Mouse (Mus musculus): ENCODE measurements at regions not wholly inside any gene's neighbourhood (a gene's known extent, or its start where the extent isn't known, plus 50 kb on each side); places are given as distances from the start of the nearest gene placed in this dataset.

GRCm38 (mm10) chr14:105647166-105647565, 249.5 kb downstream of the Spry2 start:
- no peaks in the 10 kb centered on the region for H3K36me3 ChIP-seq (ENCODE audit: poor library complexity, severe bottlenecking)
- H3K4me3 ChIP-seq = no peak overlapping the region
- 88% methylated on average over 3 of the region's 3 CpGs for WGBS
- no peak for ATAC-seq
- H3K27me3 ChIP-seq = no peaks in the 10 kb centered on the region
- H3K9ac ChIP-seq = no peak overlapping the region
- no peak overlapping the region for H3K4me2 ChIP-seq
- H3K27ac ChIP-seq = no peak overlapping the region
- H3K4me1 ChIP-seq = peaks cover 7% of the 10 kb centered on the region
- no peaks in the 10 kb centered on the region for H3K9me3 ChIP-seq (replicated peaks)

GRCm38 (mm10) chr14:105644428-105644827, 252.2 kb downstream of the Spry2 start:
- Histone ChIP-seq H3K27me3 (no peaks in the 10 kb centered on the region), H3K27ac (no peak overlapping the region), H3K36me3 (ENCODE audit: poor library complexity, severe bottlenecking) (no peaks in the 10 kb centered on the region), H3K9ac (no peak overlapping the region), H3K4me1 (peaks cover 7% of the 10 kb centered on the region), H3K9me3 (replicated peaks) (no peaks in the 10 kb centered on the region), H3K4me2 (no peak overlapping the region), H3K4me3 (no peak overlapping the region)
- no peak for ATAC-seq
- WGBS = 89% methylated on average over 2 of the region's 2 CpGs

GRCm38 (mm10) chr14:105643285-105643957, 253.2 kb downstream of the Spry2 start:
- ATAC-seq = peak; percentile 63; the same call in 1 of the 2 replicates
- Histone ChIP-seq H3K36me3 (ENCODE audit: poor library complexity, severe bottlenecking) (no peaks in the 10 kb centered on the region), H3K9ac (no peak overlapping the region), H3K9me3 (replicated peaks) (no peaks in the 10 kb centered on the region), H3K27me3 (no peaks in the 10 kb centered on the region), H3K4me3 (no peak overlapping the region), H3K27ac (no peak overlapping the region), H3K4me2 (no peak overlapping the region), H3K4me1 (peaks cover 7% of the 10 kb centered on the region)
- 61% methylated on average over 7 of the region's 7 CpGs for WGBS

- no peak for ATAC-seq
- WGBS = 90% methylated on average over 4 of the region's 4 CpGs
Measured at GRCm38 (mm10) chr14:105632335-105632734, 264.3 kb downstream of the Spry2 start.

GRCm38 (mm10) chr14:105631681-105632031, 265.0 kb downstream of the Spry2 start:
- no peak overlapping the region for H3K9ac ChIP-seq
- no peaks in the 10 kb centered on the region for H3K9me3 ChIP-seq (replicated peaks)
- H3K4me1 ChIP-seq = peaks cover 18% of the 10 kb centered on the region
- 29% methylated on average over 5 of the region's 5 CpGs for WGBS
- ATAC-seq = peak; percentile 80
- H3K27ac ChIP-seq = peak overlapping the region; percentile 81
- H3K4me2 ChIP-seq = peak overlapping the region; percentile 42; the same call in 1 of the 2 replicates
- no peak overlapping the region for H3K4me3 ChIP-seq
- H3K36me3 ChIP-seq (ENCODE audit: poor library complexity, severe bottlenecking) = no peaks in the 10 kb centered on the region
- no peaks in the 10 kb centered on the region for H3K27me3 ChIP-seq

More at GRCm38 (mm10) chr14:105632335-105632734, 264.3 kb downstream of the Spry2 start:
- Histone ChIP-seq H3K9me3 (replicated peaks) (no peaks in the 10 kb centered on the region), H3K27me3 (no peaks in the 10 kb centered on the region), H3K27ac (no peak overlapping the region), H3K36me3 (ENCODE audit: poor library complexity, severe bottlenecking) (no peaks in the 10 kb centered on the region), H3K4me1 (peaks cover 18% of the 10 kb centered on the region), H3K4me2 (no peak overlapping the region), H3K4me3 (no peak overlapping the region), H3K9ac (no peak overlapping the region)

- peak overlapping the region; percentile 81 for H3K27ac ChIP-seq
- H3K4me1 ChIP-seq = peaks cover 18% of the 10 kb centered on the region
- peak; percentile 92 for ATAC-seq
- no peaks in the 10 kb centered on the region for H3K9me3 ChIP-seq (replicated peaks)
- H3K4me3 ChIP-seq = no peak overlapping the region
- H3K36me3 ChIP-seq (ENCODE audit: poor library complexity, severe bottlenecking) = no peaks in the 10 kb centered on the region
- 20% methylated on average over 9 of the region's 9 CpGs for WGBS
- no peak overlapping the region for H3K9ac ChIP-seq
- H3K4me2 ChIP-seq = peak overlapping the region; percentile 42
- no peaks in the 10 kb centered on the region for H3K27me3 ChIP-seq
Measured at GRCm38 (mm10) chr14:105630867-105631680, 265.5 kb downstream of the Spry2 start.

GRCm38 (mm10) chr14:105630444-105630843, 266.2 kb downstream of the Spry2 start:
- Histone ChIP-seq H3K4me2 (no peak overlapping the region), H3K36me3 (ENCODE audit: poor library complexity, severe bottlenecking) (no peaks in the 10 kb centered on the region)
- peak; percentile 23; the same call in 1 of the 2 replicates for ATAC-seq

GRCm38 (mm10) chr14:105628673-105629072, 267.9 kb downstream of the Spry2 start:
- H3K9me3 ChIP-seq (replicated peaks) = no peaks in the 10 kb centered on the region
- WGBS = 60% methylated on average over 3 of the region's 3 CpGs
- no peak overlapping the region for H3K27ac ChIP-seq
- H3K4me2 ChIP-seq = no peak overlapping the region
- no peaks in the 10 kb centered on the region for H3K27me3 ChIP-seq
- H3K4me3 ChIP-seq = no peak overlapping the region
- ATAC-seq = no peak
- H3K4me1 ChIP-seq = peaks cover 27% of the 10 kb centered on the region
- no peaks in the 10 kb centered on the region for H3K36me3 ChIP-seq (ENCODE audit: poor library complexity, severe bottlenecking)
- no peak overlapping the region for H3K9ac ChIP-seq

More at GRCm38 (mm10) chr14:105630444-105630843, 266.2 kb downstream of the Spry2 start:
- H3K27ac ChIP-seq = no peak overlapping the region
- H3K9ac ChIP-seq = no peak overlapping the region
- 63% methylated on average over 5 of the region's 5 CpGs for WGBS
- no peaks in the 10 kb centered on the region for H3K9me3 ChIP-seq (replicated peaks)
- no peak overlapping the region for H3K4me3 ChIP-seq
- peaks cover 21% of the 10 kb centered on the region for H3K4me1 ChIP-seq
- H3K27me3 ChIP-seq = no peaks in the 10 kb centered on the region

GRCm38 (mm10) chr14:105624387-105624786, 272.2 kb downstream of the Spry2 start:
- H3K4me3 ChIP-seq = no peak overlapping the region
- whole genome bisulfite sequencing = 86% methylated on average over 7 of the region's 7 CpGs
- H3K27ac ChIP-seq = no peak overlapping the region
- H3K36me3 ChIP-seq (ENCODE audit: poor library complexity, severe bottlenecking) = no peaks in the 10 kb centered on the region
- peaks cover 9% of the 10 kb centered on the region; the same call in 1 of the 2 replicates for H3K4me1 ChIP-seq
- no peak overlapping the region for H3K9ac ChIP-seq
- no peak overlapping the region for H3K4me2 ChIP-seq
- ATAC-seq = no peak
- H3K9me3 ChIP-seq (replicated peaks) = no peaks in the 10 kb centered on the region
- no peaks in the 10 kb centered on the region for H3K27me3 ChIP-seq

GRCm38 (mm10) chr14:105622166-105622565, 274.5 kb downstream of the Spry2 start:
- no peak for ATAC-seq
- H3K27ac ChIP-seq = no peak overlapping the region
- H3K27me3 ChIP-seq = no peaks in the 10 kb centered on the region
- WGBS = 96% methylated on average over 5 of the region's 5 CpGs
- no peaks in the 10 kb centered on the region for H3K9me3 ChIP-seq (replicated peaks)
- no peak overlapping the region for H3K9ac ChIP-seq
- no peaks in the 10 kb centered on the region for H3K36me3 ChIP-seq (ENCODE audit: poor library complexity, severe bottlenecking)
- H3K4me2 ChIP-seq = no peak overlapping the region
- no peak overlapping the region for H3K4me3 ChIP-seq
- peaks cover 9% of the 10 kb centered on the region; the same call in 1 of the 2 replicates for H3K4me1 ChIP-seq

- Histone ChIP-seq H3K27ac (no peak overlapping the region), H3K9me3 (replicated peaks) (no peaks in the 10 kb centered on the region), H3K4me3 (no peak overlapping the region), H3K27me3 (no peaks in the 10 kb centered on the region), H3K36me3 (ENCODE audit: poor library complexity, severe bottlenecking) (no peaks in the 10 kb centered on the region), H3K4me1 (peaks cover 9% of the 10 kb centered on the region; the same call in 1 of the 2 replicates), H3K9ac (no peak overlapping the region), H3K4me2 (no peak overlapping the region)
- 60% methylated on average over 6 of the region's 6 CpGs for WGBS
- peak; percentile 50; the same call in 1 of the 2 replicates for ATAC-seq
Measured at GRCm38 (mm10) chr14:105621124-105621523, 275.5 kb downstream of the Spry2 start.

GRCm38 (mm10) chr14:105619449-105619848, 277.2 kb downstream of the Spry2 start:
- no peak overlapping the region for H3K4me2 ChIP-seq
- no peaks in the 10 kb centered on the region for H3K36me3 ChIP-seq (ENCODE audit: poor library complexity, severe bottlenecking)
- no peaks in the 10 kb centered on the region for H3K9me3 ChIP-seq (replicated peaks)
- H3K27ac ChIP-seq = no peak overlapping the region
- H3K4me1 ChIP-seq = no peaks in the 10 kb centered on the region
- no peaks in the 10 kb centered on the region for H3K27me3 ChIP-seq
- H3K4me3 ChIP-seq = no peak overlapping the region
- 89% methylated on average over 8 of the region's 8 CpGs for WGBS
- no peak for ATAC-seq
- H3K9ac ChIP-seq = no peak overlapping the region

All from forebrain, embryonic 13.5 days (tissue).